In the genomic region with DNA sequence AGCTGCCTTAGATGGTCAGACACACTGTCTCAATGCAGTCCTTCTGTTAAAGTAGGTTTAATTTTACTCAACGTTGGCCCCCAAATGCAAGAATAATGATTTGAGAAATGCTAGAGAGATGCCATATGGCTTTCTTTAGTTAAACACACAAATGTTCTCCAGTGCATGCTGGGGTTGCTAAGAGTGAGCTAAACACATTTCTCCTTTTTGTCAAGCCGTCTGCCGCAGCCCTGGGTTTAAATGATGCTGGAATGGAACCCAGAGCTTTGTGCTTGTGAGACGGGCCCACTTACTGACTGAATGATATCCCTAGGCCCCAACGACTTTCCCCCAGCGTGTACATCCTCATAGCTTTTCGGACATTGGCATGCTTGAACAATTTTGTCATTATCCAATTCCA, we compare ENCODE assay signal across 20 mouse cellular contexts. TPM values are rescaled to one million over a fixed set of nuclear protein-coding genes. Genes with fewer than 3 reads are reported as not detected.
DNase-seq lines count a peak whose midpoint lies in the region; ATAC-seq and TF ChIP-seq lines count a peak whose summit lies in the region.
"Had no signal": no experiment of that assay in that cellular context is flagged by ENCODE, and none has a peak within 500 bp of the region (broad histone marks: within the 10 kb centered on the region; RNA-seq: fewer than 3 reads in every experiment).

No protein-coding gene starts in this region.

- H3K36me3 ChIP-seq in kidney, embryonic 14.5 days (ENCODE audit: control insufficient read depth, insufficient read depth, low read length) = no peaks in the 10 kb centered on the region
- H3K36me3 ChIP-seq: embryonic facial prominence, embryonic 12.5 days; heart, embryonic 13.5 days; hindbrain, embryonic 12.5 days had no signal

- no peak for TF ChIP-seq POLR2A in cortical plate, adult 2 months (IDR thresholded peaks at IDR 0.05; ENCODE audit: extremely low read depth, insufficient read depth, low read length)

- TF ChIP-seq CTCF in cortical plate, adult 2 months (IDR thresholded peaks at IDR 0.05; ENCODE audit: extremely low read depth, insufficient read depth, low read length) = no peak

- ATAC-seq in frontal cortex, adult (ENCODE audit: low TSS enrichment) = peak; percentile 51
- ATAC-seq in kidney, embryonic 14.5 days (ENCODE audit: low FRiP score, low TSS enrichment) = no peak
- ATAC-seq: forebrain, embryonic 13.5 days; hindbrain, embryonic 16.5 days; inflammation-experienced regulatory T-cells, adult 6 months had no signal

- H3K9me3 ChIP-seq in kidney, embryonic 14.5 days (ENCODE audit: control insufficient read depth, low read length) = no peaks in the 10 kb centered on the region
- H3K9me3 ChIP-seq: embryonic facial prominence, embryonic 12.5 days; forebrain, embryonic 13.5 days; heart, embryonic 13.5 days; hindbrain, embryonic 12.5 days had no signal

- H3K27ac ChIP-seq in cortical plate, adult 2 months (ENCODE audit: insufficient read depth, low read length) = 0 out of 2 replicates have a peak overlapping the region, but pooled peaks have one; percentile 24
- no peak overlapping the region for H3K27ac ChIP-seq in kidney, embryonic 14.5 days (ENCODE audit: low read depth, low read length)
- H3K27ac ChIP-seq: embryonic facial prominence, embryonic 12.5 days; forebrain, embryonic 13.5 days; heart, embryonic 13.5 days; hindbrain, embryonic 12.5 days had no signal

- no peak for DNase-seq in frontal cortex, postnatal 10 days (ENCODE audit: low spot score in 2 of 2)
- DNase-seq in left cerebral cortex, adult 11 months (ENCODE audit: low spot score) = peak; percentile 34
- no peak for DNase-seq in left cerebral cortex, postnatal 4 days
- DNase-seq in lung, postnatal 25 days (ENCODE audit: low spot score) = no peak
- DNase-seq: adrenal gland, adult 2 months; adrenal gland, postnatal 25 days; cerebellum, adult 11 months; cerebellum, adult 8-10 months; cerebellum, postnatal 14 days; gastrocnemius, postnatal 36 days; heart, postnatal 4 days had no signal

- intact Hi-C loops in left cerebral cortex, postnatal 4 days (cut with DNase I) = no loop called here

- no peak overlapping the region for H3K9ac ChIP-seq in kidney, embryonic 14.5 days (ENCODE audit: low read depth, low read length)
- H3K9ac ChIP-seq: embryonic facial prominence, embryonic 12.5 days; forebrain, embryonic 13.5 days; heart, embryonic 13.5 days; hindbrain, embryonic 12.5 days had no signal

- no peak overlapping the region for H3K4me3 ChIP-seq in cortical plate, adult 2 months (ENCODE audit: insufficient read depth, low read length)
- H3K4me3 ChIP-seq in kidney, embryonic 14.5 days (ENCODE audit: low read length) = no peak overlapping the region
- H3K4me3 ChIP-seq: embryonic facial prominence, embryonic 12.5 days; forebrain, embryonic 13.5 days; heart, embryonic 13.5 days; hindbrain, embryonic 12.5 days had no signal

- 89% methylated on average over 7 of the region's 7 CpGs for WGBS in kidney, embryonic 14.5 days

- no peak overlapping the region for H3K4me2 ChIP-seq in kidney, embryonic 14.5 days (replicated peaks; ENCODE audit: low read depth, low read length)
- H3K4me2 ChIP-seq: embryonic facial prominence, embryonic 12.5 days; forebrain, embryonic 13.5 days; heart, embryonic 13.5 days; hindbrain, embryonic 12.5 days had no signal

- H3K27me3 ChIP-seq in kidney, embryonic 14.5 days (ENCODE audit: control insufficient read depth, insufficient read depth, low read length) = no peaks in the 10 kb centered on the region
- H3K27me3 ChIP-seq: embryonic facial prominence, embryonic 12.5 days; forebrain, embryonic 13.5 days; heart, embryonic 13.5 days; hindbrain, embryonic 12.5 days had no signal

- H3K4me1 ChIP-seq in cortical plate, adult 2 months (ENCODE audit: control insufficient read depth, insufficient read depth, low read length) = peaks cover 2% of the 10 kb centered on the region; the same call in 1 of the 2 replicates
- no peaks in the 10 kb centered on the region for H3K4me1 ChIP-seq in kidney, embryonic 14.5 days (ENCODE audit: control insufficient read depth, insufficient read depth, low read length)
- H3K4me1 ChIP-seq: embryonic facial prominence, embryonic 12.5 days had no signal

RNA-seq across cellular contexts. Expression of gene Pygl, which starts 11.3 kb away (rescaled TPM):
- 1 to 10 TPM; 3.1 to 4.7 TPM for total RNA-seq in left cerebral cortex, postnatal 4 days (2021)
- polyA plus RNA-seq in cortical plate, adult 2 months (2012; rRNA removed) = 2.4 and 2.7 TPM in 2 replicates
- polyA plus RNA-seq in kidney, embryonic 14.5 days (2014; fragmentation: Nextera tagmentation; extraction: Ambion mirVana) = 17.8 and 27.5 TPM in 2 replicates
